In genomic region chr13:38193406-38193805, GRCm38 (mm10) we compare ENCODE assay signal across 25 mouse cellular contexts. TPM values are rescaled to one million over a fixed set of nuclear protein-coding genes. Genes with fewer than 3 reads are reported as not detected.
A peak's percentile ranks its signal among the peaks of the same experiment; 100 is the strongest.
DNase-seq lines count a peak whose midpoint lies in the region; ATAC-seq and TF ChIP-seq lines count a peak whose summit lies in the region.
"Had no signal": no experiment of that assay in that cellular context is flagged by ENCODE, and none has a peak within 500 bp of the region (broad histone marks: within the 10 kb centered on the region; RNA-seq: fewer than 3 reads in every experiment).

No protein-coding gene starts in this region.

- intact Hi-C loops in heart, adult 2 months (cut with DNase I): no loop called here

- peak overlapping the region; percentile 15; the same call in 1 of the 2 replicates for H3K4me3 ChIP-seq in liver, embryonic 15.5 days (replicated peaks)
- H3K4me3 ChIP-seq in lung, embryonic 14.5 days (ENCODE audit: low read depth, low read length): no peak overlapping the region
- no peak overlapping the region for H3K4me3 ChIP-seq in liver, postnatal 0 days (ENCODE audit: low read depth, low read length)
- H3K4me3 ChIP-seq in heart, adult 2 months: no peak overlapping the region
- H3K4me3 ChIP-seq: embryonic facial prominence, embryonic 13.5 days; embryonic facial prominence, embryonic 15.5 days; erythroblast, embryonic 14.5 days; forebrain, embryonic 10.5 days; forebrain, embryonic 12.5 days had no signal

- ATAC-seq in liver, embryonic 15.5 days (ENCODE audit: insufficient read depth): no peak
- no peak for ATAC-seq in lung, embryonic 14.5 days (ENCODE audit: insufficient read depth)
- ATAC-seq in liver, postnatal 0 days: peak; percentile 40
- ATAC-seq: forebrain, embryonic 14.5 days had no signal

- no peak for TF ChIP-seq CTCF in lung, embryonic 14.5 days (IDR thresholded peaks at IDR 0.05; ENCODE audit: low read depth)
- no peak for TF ChIP-seq CTCF in liver, postnatal 0 days (IDR thresholded peaks at IDR 0.05; ENCODE audit: low read depth)
- TF ChIP-seq CTCF in heart, adult 2 months (IDR thresholded peaks at IDR 0.05): no peak

- H3K27me3 ChIP-seq in liver, embryonic 15.5 days: no peaks in the 10 kb centered on the region
- H3K27me3 ChIP-seq in lung, embryonic 14.5 days (ENCODE audit: insufficient read depth, low read length): no peaks in the 10 kb centered on the region
- no peaks in the 10 kb centered on the region for H3K27me3 ChIP-seq in liver, postnatal 0 days (ENCODE audit: insufficient read depth, low read length)
- H3K27me3 ChIP-seq in heart, adult 2 months (ENCODE audit: control insufficient read depth, insufficient read depth, low read length): no peaks in the 10 kb centered on the region
- H3K27me3 ChIP-seq: embryonic facial prominence, embryonic 13.5 days; embryonic facial prominence, embryonic 15.5 days; forebrain, embryonic 12.5 days had no signal

- no peak for DNase-seq in liver
- peak; percentile 3 for DNase-seq in lung, embryonic 14.5 days
- no peak for DNase-seq in lung, postnatal 14 days
- DNase-seq in liver, postnatal 0 days: no peak
- peak; percentile 65 for DNase-seq in yolk sac, embryonic 10.5 days (ENCODE audit: low spot score)
- no peak for DNase-seq in heart, adult 2 months
- DNase-seq: adrenal gland, adult 2 months; adrenal gland, postnatal 10 days; adrenal gland, postnatal 25 days; cerebellum, adult 11 months; cerebellum, adult 18-20 months; cerebellum, adult 8-10 months; cerebellum, adult 9-11 months; cerebellum, postnatal 14 days; cerebellum, postnatal 36 days; embryo, embryonic 11 days had no signal

- H3K79me2 ChIP-seq in heart, adult 2 months (replicated peaks; ENCODE audit: control insufficient read depth, insufficient read depth, low read length): no peaks in the 10 kb centered on the region

- no peak overlapping the region for H3K9ac ChIP-seq in liver, embryonic 15.5 days
- no peak overlapping the region for H3K9ac ChIP-seq in lung, embryonic 14.5 days
- no peak overlapping the region for H3K9ac ChIP-seq in liver, postnatal 0 days (replicated peaks)
- no peak overlapping the region for H3K9ac ChIP-seq in heart, adult 2 months (ENCODE audit: low read depth, low read length)
- H3K9ac ChIP-seq: embryonic facial prominence, embryonic 13.5 days; embryonic facial prominence, embryonic 15.5 days; forebrain, embryonic 12.5 days had no signal

- 63% methylated on average over 10 of the region's 10 CpGs for WGBS in liver, embryonic 15.5 days (ENCODE audit: insufficient replicate concordance)
- 53% methylated on average over 10 of the region's 10 CpGs for WGBS in lung, embryonic 14.5 days
- WGBS in liver, postnatal 0 days (ENCODE audit: insufficient replicate concordance): 64% methylated on average over 10 of the region's 10 CpGs
- WGBS in heart, adult 2 months: 89% methylated on average over 10 of the region's 10 CpGs

- H3K36me3 ChIP-seq in liver, embryonic 15.5 days (replicated peaks): peaks cover 64% of the 10 kb centered on the region
- H3K36me3 ChIP-seq in lung, embryonic 14.5 days (ENCODE audit: insufficient read depth): peaks cover 33% of the 10 kb centered on the region
- H3K36me3 ChIP-seq in liver, postnatal 0 days (replicated peaks; ENCODE audit: insufficient read depth, low read length): peaks cover 30% of the 10 kb centered on the region
- no peaks in the 10 kb centered on the region for H3K36me3 ChIP-seq in heart, adult 2 months (ENCODE audit: control insufficient read depth, insufficient read depth, low read length)
- H3K36me3 ChIP-seq: forebrain, embryonic 12.5 days had no signal

- peaks cover 17% of the 10 kb centered on the region; the same call in 1 of the 2 replicates for H3K9me3 ChIP-seq in liver, embryonic 15.5 days (replicated peaks)
- H3K9me3 ChIP-seq in lung, embryonic 14.5 days (ENCODE audit: low read depth, low read length): peaks cover 28% of the 10 kb centered on the region
- H3K9me3 ChIP-seq in liver, postnatal 0 days (ENCODE audit: low read length): peaks cover 24% of the 10 kb centered on the region

- TF ChIP-seq POLR2A in heart, adult 2 months (IDR thresholded peaks at IDR 0.05; ENCODE audit: insufficient read depth, low read depth, low read length): no peak

- H3K4me2 ChIP-seq in liver, embryonic 15.5 days: no peak overlapping the region
- H3K4me2 ChIP-seq in lung, embryonic 14.5 days: no peak overlapping the region; the same call in 1 of the 2 replicates
- H3K4me2 ChIP-seq in liver, postnatal 0 days (ENCODE audit: low read depth, low read length): no peak overlapping the region
- H3K4me2 ChIP-seq: embryonic facial prominence, embryonic 13.5 days; embryonic facial prominence, embryonic 15.5 days; forebrain, embryonic 12.5 days had no signal

- no peak for TF ChIP-seq EP300 in liver, postnatal 0 days (IDR thresholded peaks at IDR 0.05; ENCODE audit: low read depth)
- no peak for TF ChIP-seq EP300 in heart, adult 2 months (IDR thresholded peaks at IDR 0.05; ENCODE audit: insufficient read depth, low read depth, low read length)

- no peaks in the 10 kb centered on the region for H3K4me1 ChIP-seq in liver, embryonic 15.5 days (replicated peaks)
- no peaks in the 10 kb centered on the region for H3K4me1 ChIP-seq in lung, embryonic 14.5 days (ENCODE audit: insufficient read depth)
- no peaks in the 10 kb centered on the region for H3K4me1 ChIP-seq in liver, postnatal 0 days (ENCODE audit: insufficient read depth)
- H3K4me1 ChIP-seq in heart, adult 2 months (ENCODE audit: control insufficient read depth, insufficient read depth, low read length): no peaks in the 10 kb centered on the region
- H3K4me1 ChIP-seq: embryonic facial prominence, embryonic 13.5 days; embryonic facial prominence, embryonic 15.5 days; forebrain, embryonic 10.5 days; forebrain, embryonic 12.5 days had no signal

- peak overlapping the region; percentile 38; the same call in 1 of the 2 replicates for H3K27ac ChIP-seq in liver, embryonic 15.5 days (replicated peaks)
- peak overlapping the region; percentile 7; the same call in 1 of the 2 replicates for H3K27ac ChIP-seq in lung, embryonic 14.5 days (ENCODE audit: low read depth)
- peak overlapping the region; percentile 46; the same call in 1 of the 2 replicates for H3K27ac ChIP-seq in liver, postnatal 0 days (ENCODE audit: low read depth)
- H3K27ac ChIP-seq in heart, adult 2 months: no peak overlapping the region
- H3K27ac ChIP-seq: embryonic facial prominence, embryonic 13.5 days; embryonic facial prominence, embryonic 15.5 days; forebrain, embryonic 10.5 days; forebrain, embryonic 12.5 days had no signal

RNA-seq across cellular contexts. Expression of gene Snrnp48, which starts 11.3 kb away (rescaled TPM):
- polyA plus RNA-seq in liver, embryonic 15.5 days (2015; fragmentation: Nextera tagmentation; extraction: Ambion mirVana): 11.0 and 11.1 TPM in 2 replicates
- 39.1 and 40.5 TPM in 2 replicates for polyA plus RNA-seq in lung, embryonic 14.5 days (2014; fragmentation: Nextera tagmentation; extraction: Ambion mirVana)
- polyA plus RNA-seq in liver, postnatal 0 days (2015; fragmentation: Nextera tagmentation; extraction: Ambion mirVana): 12.1 TPM in 2 replicates
- 1 to 10 TPM; 9.6 to 9.7 TPM for total RNA-seq in heart, adult 2 months (2021)
- 11.9 and 19.2 TPM in 2 replicates for polyA plus RNA-seq in heart, adult 2 months (2012; rRNA removed)

RNA-seq across cellular contexts. Expression of gene Dsp, which starts 42.3 kb away (rescaled TPM):
- polyA plus RNA-seq in liver, embryonic 15.5 days (2015; fragmentation: Nextera tagmentation; extraction: Ambion mirVana): 1.6 and 1.7 TPM in 2 replicates
- 8.0 and 9.1 TPM in 2 replicates for polyA plus RNA-seq in lung, embryonic 14.5 days (2014; fragmentation: Nextera tagmentation; extraction: Ambion mirVana)
- polyA plus RNA-seq in liver, postnatal 0 days (2015; fragmentation: Nextera tagmentation; extraction: Ambion mirVana): 1.9 TPM in 2 replicates
- total RNA-seq in heart, adult 2 months (2021): 100 to 1,000 TPM; 449 to 577 TPM
- 84.4 and 141 TPM in 2 replicates for polyA plus RNA-seq in heart, adult 2 months (2012; rRNA removed)
- total RNA-seq: MEL had no signal
- polyA plus RNA-seq: C2C12; erythroblast, embryonic 14.5 days had no signal

Comparison
In these comparisons a context has a peak if more than half of its experiments do, and no peak if none do; other contexts are left out.
1. DNase-seq: peak in lung, embryonic 14.5 days (single experiment) and yolk sac, embryonic 10.5 days (single experiment); none in liver (single experiment), lung, postnatal 14 days (single experiment), liver, postnatal 0 days (single experiment) and heart, adult 2 months (0 of 2).